Mouse (Mus musculus) midbrain, postnatal 0 days (tissue): Measurements from ENCODE around the gene Slco2a1. TPM values are rescaled to one million over a fixed set of nuclear protein-coding genes. Genes with fewer than 3 reads are reported as not detected.

Experiments
- ATAC-seq: fragments of 200-750 bp; cut with Nextera tagmentation; 2 replicates; pipeline ENCODE4 v1.8.0; 2017; ENCODE audit warnings: moderate number of reproducible peaks, mild to moderate bottlenecking, moderate TSS enrichment, moderate library complexity; ENCODE audit not compliant: low FRiP score
- DNase-seq: peaks from one replicate; pipeline ENCODE4 v3.0.0-alpha.2; 2015; ENCODE audit warnings: low spot score
- H3K27ac ChIP-seq: fragments of 300-500 bp; sonication (generic); 2 replicates; pipeline ENCODE4 v1.5.1; 2014; ENCODE audit warnings: low read depth, mild to moderate bottlenecking, low read length, mixed read lengths
- H3K27me3 ChIP-seq: fragments of 300-500 bp; sonication (generic); 2 replicates; pipeline ENCODE4 v1.6.1; 2014; ENCODE audit warnings: low read length, control low read depth, mixed read lengths; ENCODE audit not compliant: insufficient read depth
- H3K36me3 ChIP-seq: fragments of 300-500 bp; sonication (generic); 2 replicates; pipeline ENCODE4 v1.6.1; 2014; ENCODE audit warnings: low read length, control low read depth, mixed read lengths; ENCODE audit not compliant: insufficient read depth
- H3K4me1 ChIP-seq: fragments of 300-500 bp; sonication (generic); 2 replicates; pipeline ENCODE4 v1.6.1; 2014; ENCODE audit warnings: mild to moderate bottlenecking, control low read depth, antibody characterized with exemption, low read length, mixed read lengths; ENCODE audit not compliant: insufficient read depth
- H3K4me2 ChIP-seq: fragments of 300-500 bp; sonication (generic); 2 replicates; pipeline ENCODE4 v1.6.1; 2014; ENCODE audit warnings: low read depth, mild to moderate bottlenecking, low read length, mixed read lengths; ENCODE audit not compliant: poor library complexity, severe bottlenecking
- H3K4me3 ChIP-seq: fragments of 300-500 bp; sonication (generic); 2 replicates; pipeline ENCODE4 v1.5.1; 2014; ENCODE audit warnings: low read depth, mild to moderate bottlenecking, low read length, moderate library complexity
- H3K9ac ChIP-seq: fragments of 300-500 bp; sonication (generic); replicated peaks from 2 replicates; pipeline ENCODE4 v1.6.1; 2014; ENCODE audit warnings: mild to moderate bottlenecking, low read length, moderate library complexity, mixed read lengths; ENCODE audit not compliant: poor library complexity, severe bottlenecking
- H3K9me3 ChIP-seq: fragments of 300-500 bp; sonication (generic); 2 replicates; pipeline ENCODE4 v1.6.1; 2016; ENCODE audit warnings: low read length, control low read depth
- CTCF ChIP-seq: IDR thresholded peaks from 2 replicates; pipeline ENCODE4 v1.5.1; 2016; ENCODE audit warnings: antibody characterized with exemption, mild to moderate bottlenecking
- WGBS: fragments of 180-500 bp; shearing (Covaris S2); extraction: QIAGEN DNeasy Blood & Tissue Kit; methylation state at CpG from one replicate; pipeline ENCODE4 v1.1.7; 2014; 5-methylcytosine and 5-hydroxymethylcytosine counted together
- polyA plus RNA-seq: library from polyadenylated mRNA; unstranded; fragments of >200 nt; fragmentation: Nextera tagmentation; extraction: Ambion mirVana; gene quantifications from 2 replicates; pipeline ENCODE4 v1.2.1, GENCODE M21; 2015
- total RNA-seq: library from RNA; depleted of rRNA; stranded (reverse); fragments of >200 nt; gene quantifications from 2 replicates; pipeline ENCODE4 v1.2.3, GENCODE M21; 2014

Slco2a1 gene
- total and polyA plus RNA-seq, 2 experiments from 2014 or later = 4.2 to 9.3 TPM

DNA sequence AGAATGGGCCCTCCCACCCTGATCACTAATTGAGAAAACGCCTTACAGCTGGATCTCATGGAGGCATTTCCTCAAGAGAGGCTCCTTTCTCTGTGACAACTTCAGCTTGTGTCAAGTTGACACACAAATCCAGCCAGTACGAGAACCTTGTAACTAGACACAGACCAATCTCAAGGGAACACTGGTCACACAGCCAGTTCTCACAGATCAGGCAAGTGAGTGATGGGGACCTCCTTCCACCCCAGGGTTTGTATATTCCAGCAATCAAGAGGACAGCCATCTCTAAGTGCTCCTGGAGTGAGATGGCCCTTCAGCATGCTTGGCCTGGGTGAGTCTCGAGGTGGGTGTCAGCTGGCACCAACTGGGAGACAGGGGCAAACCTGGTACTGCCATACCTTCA is 32.6 kb upstream of the Slco2a1 start:
- Histone ChIP-seq H3K27ac (no peak overlapping the region), H3K9ac (no peak overlapping the region), H3K27me3 (no peaks in the 10 kb centered on the region), H3K4me2 (no peak overlapping the region), H3K4me3 (no peak overlapping the region), H3K9me3 (no peaks in the 10 kb centered on the region), H3K4me1 (no peaks in the 10 kb centered on the region), H3K36me3 (no peaks in the 10 kb centered on the region)
- no peak for TF ChIP-seq CTCF
- DNase-seq (no peak), ATAC-seq (no peak)
- WGBS = 80% methylated on average over 3 of the region's 3 CpGs

DNA sequence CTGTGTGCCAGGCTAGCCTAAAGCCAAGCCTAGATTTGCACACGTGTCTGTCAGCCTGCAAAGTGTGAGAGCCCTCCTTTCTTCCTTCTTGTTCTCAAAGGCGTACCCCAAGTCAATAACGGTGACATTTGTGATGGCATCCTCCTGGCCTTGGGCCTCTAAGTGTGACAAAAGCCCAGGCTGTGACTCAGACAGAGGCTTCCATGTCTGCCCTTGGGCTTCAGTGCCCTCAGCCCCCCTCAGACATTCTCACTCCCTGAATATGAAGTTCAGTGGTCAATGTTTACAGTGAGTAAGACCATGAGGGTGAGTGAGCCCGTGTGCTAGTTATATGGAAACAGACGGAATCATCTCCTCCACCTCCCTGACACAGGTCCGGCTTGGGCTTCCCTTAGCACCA is 29.8 kb upstream of the Slco2a1 start:
- DNase-seq (no peak), ATAC-seq (no peak)
- Histone ChIP-seq H3K4me3 (no peak overlapping the region), H3K36me3 (no peaks in the 10 kb centered on the region), H3K9me3 (no peaks in the 10 kb centered on the region), H3K9ac (no peak overlapping the region), H3K4me1 (no peaks in the 10 kb centered on the region), H3K27ac (no peak overlapping the region), H3K27me3 (no peaks in the 10 kb centered on the region), H3K4me2 (no peak overlapping the region)
- TF ChIP-seq CTCF = no peak
- WGBS = 88% methylated on average over 6 of the region's 6 CpGs

- Histone ChIP-seq H3K4me2 (no peak overlapping the region), H3K9me3 (no peaks in the 10 kb centered on the region), H3K4me1 (no peaks in the 10 kb centered on the region), H3K4me3 (no peak overlapping the region), H3K9ac (no peak overlapping the region), H3K27ac (no peak overlapping the region), H3K27me3 (no peaks in the 10 kb centered on the region), H3K36me3 (no peaks in the 10 kb centered on the region)
- WGBS = 19% methylated on average over 8 of the region's 8 CpGs
- DNase-seq = no peak
- TF ChIP-seq CTCF = no peak
- no peak for ATAC-seq
Measured at GRCm38 (mm10) chr9:102961356-102962092, 27.0 kb upstream of the Slco2a1 start.

DNA sequence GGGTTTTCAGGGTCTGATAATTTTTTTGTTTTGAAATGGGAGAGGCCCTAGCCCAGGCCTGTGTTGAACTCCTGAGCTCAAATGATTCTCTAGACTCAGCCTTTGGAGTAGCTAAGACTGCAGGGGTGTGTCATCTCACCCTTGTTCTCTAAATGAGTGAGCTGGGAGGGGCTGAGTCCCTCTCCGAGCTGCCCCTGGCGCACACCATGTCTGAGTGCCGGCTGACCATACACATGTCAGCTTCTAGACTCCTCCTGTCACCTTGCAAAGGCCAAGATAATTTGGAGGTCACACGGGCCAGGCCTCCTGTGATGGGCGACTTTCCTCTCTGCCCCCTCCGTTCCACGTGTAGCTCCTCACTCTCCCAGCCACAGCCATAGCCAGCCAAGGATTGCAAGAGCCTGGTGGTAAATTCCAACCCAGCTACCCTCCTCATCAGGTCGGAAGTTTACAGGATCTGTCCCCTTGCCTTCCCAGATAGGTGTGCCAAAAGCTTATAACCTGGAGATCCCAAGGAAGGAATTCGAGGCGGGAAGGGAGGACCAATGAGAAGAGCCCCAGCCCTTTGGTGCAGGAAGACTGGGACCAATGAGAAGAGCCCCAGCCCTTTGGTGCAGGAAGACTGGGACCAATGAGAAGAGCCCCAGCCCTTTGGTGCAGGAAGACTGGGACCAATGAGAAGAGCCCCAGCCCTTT is 26.3 kb upstream of the Slco2a1 start:
- H3K4me3 ChIP-seq = no peak overlapping the region
- H3K27me3 ChIP-seq = no peaks in the 10 kb centered on the region
- H3K4me2 ChIP-seq = no peak overlapping the region
- no peak for TF ChIP-seq CTCF
- ATAC-seq (no peak), DNase-seq (no peak)
- WGBS = 84% methylated on average over 10 of the region's 10 CpGs
- H3K9ac ChIP-seq = no peak overlapping the region
- no peaks in the 10 kb centered on the region for H3K9me3 ChIP-seq
- no peak overlapping the region for H3K27ac ChIP-seq
- no peaks in the 10 kb centered on the region for H3K4me1 ChIP-seq
- no peaks in the 10 kb centered on the region for H3K36me3 ChIP-seq

GRCm38 (mm10) chr9:102963321-102963720 is 25.2 kb upstream of the Slco2a1 start:
- no peak for ATAC-seq

DNA sequence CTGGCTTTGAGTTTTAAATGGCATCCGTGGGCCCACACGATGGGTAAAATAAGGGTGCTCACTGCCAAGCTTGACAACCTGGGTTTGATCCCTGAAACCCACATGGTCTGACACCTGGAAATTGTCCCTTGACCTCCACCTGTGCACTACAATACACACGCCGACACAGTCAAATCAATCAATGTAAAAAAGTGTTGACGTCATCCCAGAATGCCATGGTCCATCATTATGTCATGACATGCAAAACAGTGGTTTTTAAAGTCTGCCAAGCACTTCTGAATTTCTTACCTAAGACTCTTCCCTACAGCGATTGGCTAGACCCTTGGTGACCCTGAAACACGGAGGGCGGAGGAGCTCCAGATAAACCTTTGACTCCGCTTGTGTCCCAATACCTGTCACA is 23.9 kb upstream of the Slco2a1 start:
- Histone ChIP-seq H3K4me1 (no peaks in the 10 kb centered on the region), H3K4me2 (no peak overlapping the region), H3K27me3 (no peaks in the 10 kb centered on the region), H3K9ac (no peak overlapping the region), H3K9me3 (no peaks in the 10 kb centered on the region), H3K4me3 (no peak overlapping the region), H3K36me3 (no peaks in the 10 kb centered on the region), H3K27ac (no peak overlapping the region)
- no peak for TF ChIP-seq CTCF
- WGBS = 90% methylated on average over 9 of the region's 9 CpGs
- DNase-seq (no peak), ATAC-seq (no peak)

More at GRCm38 (mm10) chr9:102963321-102963720, 25.2 kb upstream of the Slco2a1 start:
- H3K36me3 ChIP-seq = no peaks in the 10 kb centered on the region
- no peak overlapping the region for H3K4me2 ChIP-seq
- DNase-seq = no peak
- H3K9ac ChIP-seq = no peak overlapping the region
- TF ChIP-seq CTCF = no peak
- no peaks in the 10 kb centered on the region for H3K9me3 ChIP-seq
- H3K4me3 ChIP-seq = no peak overlapping the region
- no peak overlapping the region for H3K27ac ChIP-seq
- H3K27me3 ChIP-seq = no peaks in the 10 kb centered on the region
- H3K4me1 ChIP-seq = no peaks in the 10 kb centered on the region
- 75% methylated on average over 7 of the region's 7 CpGs for WGBS
